Mouse (Mus musculus) right cerebral cortex, adult 2 months (tissue): ENCODE measurements at regions not wholly inside any gene's neighbourhood (a gene's known extent, or its start where the extent isn't known, plus 50 kb on each side); places are given as distances from the start of the nearest gene placed in this dataset.

Experiments used
- DNase-seq, 2 experiments: peaks; one replicate each; pipeline ENCODE4 v3.0.0; 2021 to 2022; ENCODE audit warnings: low spot score in 2 of 2

GRCm38 (mm10) chr1:42231897-42232296 lies 463.7 kb upstream of the Pou3f3 start:
- no peak for DNase-seq

- DNase-seq: no peak
Measured at GRCm38 (mm10) chr1:42232716-42233115, 462.9 kb upstream of the Pou3f3 start.

GRCm38 (mm10) chr1:42233289-42233688 lies 462.3 kb upstream of the Pou3f3 start:
- DNase-seq: no peak

GRCm38 (mm10) chr1:42236466-42237010 lies 459.0 kb upstream of the Pou3f3 start:
- DNase-seq: no peak

GRCm38 (mm10) chr1:42238408-42238807 lies 457.2 kb upstream of the Pou3f3 start:
- DNase-seq: no peak

GRCm38 (mm10) chr1:42241172-42241571 lies 454.4 kb upstream of the Pou3f3 start:
- no peak for DNase-seq

- DNase-seq: no peak
Measured at GRCm38 (mm10) chr1:42241601-42242220, 453.9 kb upstream of the Pou3f3 start.

- DNase-seq: no peak
Measured at GRCm38 (mm10) chr1:42242586-42243457, 452.7 kb upstream of the Pou3f3 start.

- DNase-seq: no peak
Measured at GRCm38 (mm10) chr1:42243458-42243855, 452.1 kb upstream of the Pou3f3 start.

GRCm38 (mm10) chr1:42243878-42244277 lies 451.7 kb upstream of the Pou3f3 start:
- DNase-seq: no peak

GRCm38 (mm10) chr1:42252386-42252785 lies 443.2 kb upstream of the Pou3f3 start:
- no peak for DNase-seq

GRCm38 (mm10) chr1:42253786-42254185 lies 441.8 kb upstream of the Pou3f3 start:
- DNase-seq: no peak

- no peak for DNase-seq
Measured at GRCm38 (mm10) chr1:42256911-42257595, 438.5 kb upstream of the Pou3f3 start.

- peak; percentile 21 to 52 for DNase-seq
Measured at GRCm38 (mm10) chr1:42257801-42258593, 437.6 kb upstream of the Pou3f3 start.

- no peak for DNase-seq
Measured at GRCm38 (mm10) chr1:42258594-42258910, 437.0 kb upstream of the Pou3f3 start.

- DNase-seq: peak; percentile 15 to 27
Measured at GRCm38 (mm10) chr1:42259216-42259977, 436.2 kb upstream of the Pou3f3 start.

GRCm38 (mm10) chr1:42260033-42260925 lies 435.3 kb upstream of the Pou3f3 start:
- DNase-seq: peak; percentile 10 to 22

GRCm38 (mm10) chr1:42261031-42261430 lies 434.5 kb upstream of the Pou3f3 start:
- DNase-seq: no peak

GRCm38 (mm10) chr1:42261800-42262199 lies 433.8 kb upstream of the Pou3f3 start:
- peak; percentile 37 to 49 for DNase-seq

- DNase-seq: no peak
Measured at GRCm38 (mm10) chr1:42262606-42263005, 433.0 kb upstream of the Pou3f3 start.
